Mouse (Mus musculus) right cerebral cortex, postnatal 4 days (tissue): ENCODE measurements around the gene Tmem234.

ENCODE experiments used
- DNase-seq: peaks from one replicate; pipeline ENCODE4 v3.0.0-alpha.2; 2022

Tmem234 gene

DNA sequence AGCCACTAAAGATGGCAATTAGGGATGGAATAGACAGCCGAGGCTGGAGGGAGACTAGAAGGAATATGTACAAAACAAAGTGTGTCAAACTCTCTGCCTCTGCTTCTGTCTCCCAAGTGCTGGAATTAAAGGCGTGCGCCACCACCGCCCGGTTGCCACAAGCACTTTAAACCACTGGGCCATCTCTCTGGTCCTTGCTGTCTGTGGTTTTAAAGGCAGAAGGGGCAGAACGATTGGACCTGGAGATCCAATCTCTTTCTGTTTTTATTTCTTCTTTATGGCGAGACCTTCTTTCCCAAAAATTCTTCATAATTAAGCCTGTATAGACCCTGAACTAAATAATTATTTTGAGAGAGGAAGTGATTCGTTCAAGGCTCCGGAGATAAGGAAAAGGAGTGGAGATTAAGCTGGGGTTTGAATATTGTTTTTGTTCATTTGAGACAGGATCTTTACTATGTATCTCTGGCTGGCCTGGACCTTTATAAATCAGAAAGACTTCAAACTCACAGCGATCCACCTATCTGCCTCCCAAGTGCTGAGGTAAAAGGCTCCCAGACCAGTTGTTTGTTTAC, 72.5 kb downstream of the Tmem234 start:
- no peak for DNase-seq
